Mouse (Mus musculus) Patski (cell line): ENCODE measurements around the gene Samd3. TPM values are rescaled to one million over a fixed set of nuclear protein-coding genes. Genes with fewer than 3 reads are reported as not detected.

Source experiments
- ATAC-seq: fragments of 100-300 bp; one replicate; pipeline ENCODE4 v1.8.0; 2021
- CTCF ChIA-PET: fragments of 350-600 bp; sonication (Branson Sonifier 250); formaldehyde crosslinking; loops from one replicate; lab custom pipeline; 2022; ENCODE audit warnings: inconsistent platforms; lab: Charles Lee
- POLR2A ChIA-PET: fragments of 350-600 bp; sonication (Branson Sonifier 250); formaldehyde crosslinking; loops from one replicate; lab custom pipeline; 2022; ENCODE audit warnings: antibody characterized with exemption, inconsistent platforms; lab: Charles Lee
- DNase-seq: peaks from one replicate; pipeline ENCODE4 v3.0.0-alpha.2; 2011; ENCODE audit warnings: low read depth, low spot score
- H3K27me3 ChIP-seq: fragments of 371-371 bp; one replicate; pipeline ENCODE4 v1.5.1; 2021
- CTCF ChIP-seq: fragments of 100-300 bp; IDR thresholded peaks from one replicate; pipeline ENCODE4 v1.5.1; 2021
- in situ Hi-C: fragments of 300-500 bp; cut with MboI; formaldehyde crosslinking; loops from 3 replicates; pipeline ENCODE4 v1.11.1; 2018; ENCODE audit warnings: low pct_unique_long_range_greater_than_20kb, mixed read lengths
- polyA plus RNA-seq: library from polyadenylated mRNA; unstranded; gene quantifications from one replicate; pipeline ENCODE4 v1.2.3, GENCODE M21; 2021

Gene Samd3
- polyA plus RNA-seq, 1 experiment from 2014 or later, result not detected

GRCm38 (mm10) chr10:26239090-26239489 is 9.6 kb downstream of the Samd3 start:
- ATAC-seq, result no peak
- ChIA-PET POLR2A (no interaction called here), CTCF (interaction anchor here (1.9 kb wide), 1 partner anchor 18 kb away, joined by 5 read pairs; no protein-coding TSS in a partner anchor)

GRCm38 (mm10) chr10:26243203-26243602 is 13.7 kb downstream of the Samd3 start:
- H3K27me3 ChIP-seq, result peaks cover 6% of the 10 kb centered on the region
- in situ Hi-C loops, result no loop called here
- DNase-seq, result no peak
- TF ChIP-seq CTCF, result no peak
- no peak for ATAC-seq
- CTCF ChIA-PET, result no interaction called here
- POLR2A ChIA-PET, result no interaction called here

More at GRCm38 (mm10) chr10:26239090-26239489, 9.6 kb downstream of the Samd3 start:
- TF ChIP-seq CTCF, result no peak
- in situ Hi-C loops, result no loop called here
- DNase-seq, result no peak
- peaks cover 6% of the 10 kb centered on the region for H3K27me3 ChIP-seq

GRCm38 (mm10) chr10:26244466-26244865 is 15.0 kb downstream of the Samd3 start:
- ChIA-PET POLR2A (no interaction called here), CTCF (no interaction called here)
- H3K27me3 ChIP-seq, result peaks cover 6% of the 10 kb centered on the region
- DNase-seq (no peak), ATAC-seq (peak; percentile 87)
- in situ Hi-C loops, result no loop called here
- no peak for TF ChIP-seq CTCF

GRCm38 (mm10) chr10:26249426-26250165 is 20.1 kb downstream of the Samd3 start:
- no peak for TF ChIP-seq CTCF
- DNase-seq (peak; percentile 46), ATAC-seq (peak; percentile 88)
- ChIA-PET CTCF (no interaction called here), POLR2A (no interaction called here)
- no peaks in the 10 kb centered on the region for H3K27me3 ChIP-seq
- in situ Hi-C loops, result no loop called here

GRCm38 (mm10) chr10:26259908-26260307 is 30.4 kb downstream of the Samd3 start:
- DNase-seq (no peak), ATAC-seq (no peak)
- no peak for TF ChIP-seq CTCF
- in situ Hi-C loops, result no loop called here
- CTCF ChIA-PET, result interaction anchor here (0.5 kb wide), 1 partner anchor 95 kb away, joined by 3 read pairs; no protein-coding TSS in a partner anchor
- POLR2A ChIA-PET, result no interaction called here
- H3K27me3 ChIP-seq, result peaks cover 3% of the 10 kb centered on the region

GRCm38 (mm10) chr10:26263744-26264459 is 34.4 kb downstream of the Samd3 start:
- DNase-seq, result no peak
- in situ Hi-C loops, result no loop called here
- H3K27me3 ChIP-seq, result peaks cover 3% of the 10 kb centered on the region
- TF ChIP-seq CTCF, result no peak
- ChIA-PET CTCF (no interaction called here), POLR2A (no interaction called here)
- ATAC-seq, result no peak

- POLR2A ChIA-PET, result no interaction called here
- peak; percentile 57 for ATAC-seq
- no peak for DNase-seq
- in situ Hi-C loops, result no loop called here
- no peaks in the 10 kb centered on the region for H3K27me3 ChIP-seq
- TF ChIP-seq CTCF, result no peak
- CTCF ChIA-PET, result interaction anchor here (1.1 kb wide), 1 partner anchor 22 kb away, joined by 3 read pairs; no protein-coding TSS in a partner anchor
Measured at GRCm38 (mm10) chr10:26275414-26275813, 45.9 kb downstream of the Samd3 start.

- H3K27me3 ChIP-seq, result no peaks in the 10 kb centered on the region
- ChIA-PET POLR2A (no interaction called here), CTCF (no interaction called here)
- ATAC-seq (no peak), DNase-seq (no peak)
- in situ Hi-C loops, result no loop called here
- TF ChIP-seq CTCF, result no peak
Measured at GRCm38 (mm10) chr10:26280009-26280408, 50.5 kb downstream of the Samd3 start.

GRCm38 (mm10) chr10:26287136-26287535 is 57.6 kb downstream of the Samd3 start:
- DNase-seq, result no peak
- ChIA-PET POLR2A (no interaction called here), CTCF (interaction anchor here (0.9 to 1.1 kb wide), 2 partner anchors 10 to 16 kb away, joined by 3 to 4 read pairs; no protein-coding TSS in a partner anchor)
- ATAC-seq, result no peak
- no peaks in the 10 kb centered on the region for H3K27me3 ChIP-seq
- in situ Hi-C loops, result no loop called here
- TF ChIP-seq CTCF, result no peak

GRCm38 (mm10) chr10:26297200-26297599 is 67.7 kb downstream of the Samd3 start:
- ATAC-seq (no peak), DNase-seq (no peak)
- no peak for TF ChIP-seq CTCF
- no peaks in the 10 kb centered on the region for H3K27me3 ChIP-seq
- ChIA-PET POLR2A (no interaction called here), CTCF (interaction anchor here (1.1 to 1.2 kb wide), 2 partner anchors 14 to 92 kb away, joined by 4 to 7 read pairs; no protein-coding TSS in a partner anchor)
- in situ Hi-C loops, result no loop called here

- peak; percentile 40 for TF ChIP-seq CTCF
- ATAC-seq (no peak), DNase-seq (no peak)
- ChIA-PET CTCF (interaction anchor here (1.1 to 1.2 kb wide), 2 partner anchors 15 to 92 kb away, joined by 4 to 7 read pairs; no protein-coding TSS in a partner anchor), POLR2A (no interaction called here)
- in situ Hi-C loops, result no loop called here
- no peaks in the 10 kb centered on the region for H3K27me3 ChIP-seq
Measured at GRCm38 (mm10) chr10:26297626-26298025, 68.1 kb downstream of the Samd3 start.
